Mouse (Mus musculus): ENCODE results near the gene Olfr735. TPM values are rescaled to one million over a fixed set of nuclear protein-coding genes. Genes with fewer than 3 reads are reported as not detected.
A peak's percentile ranks its signal among the peaks of the same experiment; 100 is the strongest.

Olfr735 gene
- 0.04 TPM in 1 of 2 replicates, not detected in the other for polyA plus RNA-seq (2015; fragmentation: Nextera tagmentation; extraction: Ambion mirVana)

DNA sequence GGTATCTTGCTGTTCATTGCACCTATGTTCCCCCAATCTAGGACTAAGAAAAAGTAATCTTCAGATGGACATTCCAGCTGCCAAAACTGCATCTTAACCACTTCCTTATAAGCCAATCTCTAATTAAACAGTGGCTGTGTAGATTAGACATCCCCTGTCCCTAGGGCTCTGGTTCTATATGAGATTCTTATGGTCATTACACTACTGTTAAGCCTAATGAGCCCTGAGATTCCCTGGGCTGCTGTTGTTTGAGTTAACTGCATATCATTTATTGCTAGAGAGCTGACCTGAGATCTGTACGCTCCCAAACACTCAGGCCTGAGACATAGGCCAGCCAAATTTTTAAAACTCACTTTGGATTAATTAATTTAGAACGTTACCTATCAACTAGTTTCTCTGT lies at the start of gene Olfr735:
Gene Olfr735, minus strand, starts transcription at position 77 of the 400 bp plus-strand sequence.
- no peaks in the 10 kb centered on the region for H3K9me3 ChIP-seq (ENCODE audit: low read length)
- no peaks in the 10 kb centered on the region for H3K36me3 ChIP-seq (replicated peaks; ENCODE audit: insufficient read depth, low read length)
- no peak for TF ChIP-seq CTCF (IDR thresholded peaks at IDR 0.05; ENCODE audit: low read depth)
- no peak for TF ChIP-seq EP300 (IDR thresholded peaks at IDR 0.05; ENCODE audit: low read depth)
- H3K27ac ChIP-seq (ENCODE audit: low read depth), result no peak within 1 kb of the TSS
- no peak within 1 kb of the TSS for H3K4me2 ChIP-seq (ENCODE audit: low read depth, low read length)
- no peak within 1 kb of the TSS for H3K4me3 ChIP-seq (ENCODE audit: low read depth, low read length)
- 64% methylated on average over 2 of the region's 2 CpGs for WGBS (ENCODE audit: insufficient replicate concordance)
- H3K27me3 ChIP-seq (ENCODE audit: insufficient read depth, low read length), result no peaks in the 10 kb centered on the region
- ATAC-seq, result no peak
- H3K4me1 ChIP-seq (ENCODE audit: insufficient read depth), result no peaks in the 10 kb centered on the region
- no peak within 1 kb of the TSS for H3K9ac ChIP-seq (replicated peaks)
- DNase-seq, result no peak

DNA sequence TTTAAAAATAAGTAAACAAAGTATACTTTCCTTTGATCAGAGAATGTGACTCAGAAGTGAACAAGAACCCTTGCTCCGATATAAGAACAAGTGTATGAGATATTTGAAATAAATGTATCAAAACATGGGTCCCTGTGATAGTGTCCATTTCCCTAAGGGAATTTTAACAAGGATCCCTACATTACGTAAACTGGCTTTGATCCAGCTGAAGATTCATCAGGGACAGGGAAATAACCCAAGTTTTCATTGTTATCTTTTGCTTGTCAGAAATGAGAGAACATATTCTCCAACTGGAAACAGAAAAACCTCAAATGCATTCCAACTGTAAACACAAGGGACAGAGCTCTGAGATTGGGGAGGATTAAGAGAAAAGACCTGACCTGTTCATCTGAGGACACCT lies 32.2 kb upstream of the Olfr735 start, which contains the start of gene Olfr736:
Gene Olfr736, plus strand, starts transcription at position 301 of the 400 bp plus-strand sequence.
- no peak within 1 kb of the TSS for H3K4me2 ChIP-seq (ENCODE audit: low read depth, low read length)
- no peaks in the 10 kb centered on the region for H3K9me3 ChIP-seq (ENCODE audit: low read length)
- no peak within 1 kb of the TSS for H3K4me3 ChIP-seq (ENCODE audit: low read depth, low read length)
- no peaks in the 10 kb centered on the region for H3K27me3 ChIP-seq (ENCODE audit: insufficient read depth, low read length)
- H3K36me3 ChIP-seq (replicated peaks; ENCODE audit: insufficient read depth, low read length), result no peaks in the 10 kb centered on the region
- no peak for ATAC-seq
- TF ChIP-seq EP300 (IDR thresholded peaks at IDR 0.05; ENCODE audit: low read depth), result no peak
- TF ChIP-seq CTCF (IDR thresholded peaks at IDR 0.05; ENCODE audit: low read depth), result no peak
- H3K9ac ChIP-seq (replicated peaks), result no peak within 1 kb of the TSS
- no peaks in the 10 kb centered on the region for H3K4me1 ChIP-seq (ENCODE audit: insufficient read depth)
- no peak for DNase-seq
- WGBS (ENCODE audit: insufficient replicate concordance), result 86% methylated on average over 2 of the region's 2 CpGs
- H3K27ac ChIP-seq (ENCODE audit: low read depth), result no peak within 1 kb of the TSS

DNA sequence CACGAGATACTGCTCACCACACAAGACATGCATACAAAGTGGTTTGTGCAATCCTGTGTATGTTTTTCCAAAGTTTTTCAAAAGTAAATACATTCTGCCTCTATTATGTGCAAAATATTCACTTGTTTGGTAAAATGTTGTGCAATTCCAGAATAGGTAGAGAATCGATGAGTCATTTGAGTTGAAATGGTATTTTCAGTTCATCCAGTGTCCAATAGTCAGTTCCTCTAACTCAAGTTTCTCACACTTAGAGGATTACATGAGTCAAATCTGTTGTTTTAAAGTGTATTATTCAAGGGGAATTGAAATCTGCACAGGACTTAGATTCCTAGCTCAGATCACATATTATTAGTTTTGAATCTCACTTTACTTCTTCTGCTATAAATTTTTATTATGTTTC lies 14.9 kb upstream of the Olfr735 start:
- ATAC-seq, result 0 out of 2 replicates have a peak, but pooled peaks have one; percentile 21
- H3K9ac ChIP-seq (replicated peaks), result no peak overlapping the region
- no peaks in the 10 kb centered on the region for H3K27me3 ChIP-seq (ENCODE audit: insufficient read depth, low read length)
- H3K36me3 ChIP-seq (replicated peaks; ENCODE audit: insufficient read depth, low read length), result no peaks in the 10 kb centered on the region
- no peak overlapping the region for H3K4me3 ChIP-seq (ENCODE audit: low read depth, low read length)
- H3K9me3 ChIP-seq (ENCODE audit: low read length), result no peaks in the 10 kb centered on the region
- no peak for TF ChIP-seq CTCF (IDR thresholded peaks at IDR 0.05; ENCODE audit: low read depth)
- TF ChIP-seq EP300 (IDR thresholded peaks at IDR 0.05; ENCODE audit: low read depth), result peak; percentile 36; the same call in 1 of the 2 replicates
- no peak for DNase-seq
- no peak overlapping the region for H3K27ac ChIP-seq (ENCODE audit: low read depth)
- 48% methylated on average over 2 of the region's 2 CpGs for WGBS (ENCODE audit: insufficient replicate concordance)
- H3K4me2 ChIP-seq (ENCODE audit: low read depth, low read length), result no peak overlapping the region
- no peaks in the 10 kb centered on the region for H3K4me1 ChIP-seq (ENCODE audit: insufficient read depth)

DNA sequence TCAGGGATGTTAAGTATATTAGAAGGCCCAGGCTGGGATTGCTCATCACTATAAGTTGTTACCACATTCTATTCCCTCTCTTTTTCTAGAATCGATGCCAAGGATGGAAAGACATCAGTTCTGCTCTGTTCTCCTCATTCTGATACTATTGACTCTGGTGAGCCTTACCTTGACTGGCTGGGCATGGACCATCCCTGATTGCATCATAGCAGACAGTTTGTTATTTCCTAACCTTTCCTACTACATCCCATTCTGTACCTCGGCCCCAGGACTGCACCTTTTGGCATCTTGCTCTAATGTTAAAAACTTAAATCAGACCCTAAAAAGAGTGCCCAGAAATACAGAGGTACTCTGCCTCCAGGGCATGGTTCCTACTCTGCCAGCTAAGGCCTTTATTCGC lies 11.8 kb upstream of the Olfr735 start:
- Histone ChIP-seq H3K9me3 (ENCODE audit: low read length) (no peaks in the 10 kb centered on the region), H3K9ac (replicated peaks) (no peak overlapping the region), H3K27me3 (ENCODE audit: insufficient read depth, low read length) (no peaks in the 10 kb centered on the region), H3K36me3 (replicated peaks; ENCODE audit: insufficient read depth, low read length) (no peaks in the 10 kb centered on the region), H3K4me2 (ENCODE audit: low read depth, low read length) (no peak overlapping the region), H3K4me1 (ENCODE audit: insufficient read depth) (0 out of 2 replicates have a peak, but pooled peaks cover 3% of the 10 kb centered on the region), H3K27ac (ENCODE audit: low read depth) (no peak overlapping the region), H3K4me3 (ENCODE audit: low read depth, low read length) (no peak overlapping the region)
- peak; percentile 59 for ATAC-seq
- TF ChIP-seq EP300 (IDR thresholded peaks at IDR 0.05; ENCODE audit: low read depth) (no peak), CTCF (IDR thresholded peaks at IDR 0.05; ENCODE audit: low read depth) (no peak)
- WGBS (ENCODE audit: insufficient replicate concordance), result 73% methylated on average over 3 of the region's 3 CpGs
- no peak for DNase-seq

DNA sequence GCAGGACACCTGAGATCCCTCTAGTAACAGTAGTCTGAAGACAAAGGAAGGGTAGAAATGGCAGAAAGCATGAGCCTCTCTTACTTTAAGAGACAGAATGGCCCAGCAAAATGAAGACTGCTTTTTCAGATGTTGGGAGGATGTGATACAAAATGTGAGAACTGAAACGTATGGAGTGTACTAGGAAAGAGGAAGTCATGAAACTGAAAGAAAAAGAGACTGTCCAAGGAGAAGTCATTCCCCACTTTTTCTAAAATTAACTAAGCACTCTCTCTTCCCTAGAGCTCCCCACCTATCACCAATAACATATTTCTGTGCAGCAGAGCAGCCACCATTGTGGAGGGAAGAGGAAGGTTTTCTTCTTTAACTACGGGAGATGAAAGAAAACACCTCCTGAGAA lies 8.9 kb upstream of the Olfr735 start, which contains the start of gene Tlr11:
Gene Tlr11, plus strand, starts transcription at position 322 of the 400 bp plus-strand sequence.
- Histone ChIP-seq H3K4me3 (ENCODE audit: low read depth, low read length) (no peak within 1 kb of the TSS), H3K4me2 (ENCODE audit: low read depth, low read length) (no peak within 1 kb of the TSS), H3K27me3 (ENCODE audit: insufficient read depth, low read length) (no peaks in the 10 kb centered on the region), H3K27ac (ENCODE audit: low read depth) (peak within 1 kb of the TSS; percentile 41), H3K4me1 (ENCODE audit: insufficient read depth) (0 out of 2 replicates have a peak, but pooled peaks cover 3% of the 10 kb centered on the region), H3K9me3 (ENCODE audit: low read length) (no peaks in the 10 kb centered on the region), H3K9ac (replicated peaks) (no peak within 1 kb of the TSS), H3K36me3 (replicated peaks; ENCODE audit: insufficient read depth, low read length) (no peaks in the 10 kb centered on the region)
- DNase-seq, result no peak
- ATAC-seq, result no peak
- TF ChIP-seq CTCF (IDR thresholded peaks at IDR 0.05; ENCODE audit: low read depth), result no peak
- TF ChIP-seq EP300 (IDR thresholded peaks at IDR 0.05; ENCODE audit: low read depth), result no peak
- WGBS (ENCODE audit: insufficient replicate concordance), result 50% methylated on average over 2 of the region's 2 CpGs

DNA sequence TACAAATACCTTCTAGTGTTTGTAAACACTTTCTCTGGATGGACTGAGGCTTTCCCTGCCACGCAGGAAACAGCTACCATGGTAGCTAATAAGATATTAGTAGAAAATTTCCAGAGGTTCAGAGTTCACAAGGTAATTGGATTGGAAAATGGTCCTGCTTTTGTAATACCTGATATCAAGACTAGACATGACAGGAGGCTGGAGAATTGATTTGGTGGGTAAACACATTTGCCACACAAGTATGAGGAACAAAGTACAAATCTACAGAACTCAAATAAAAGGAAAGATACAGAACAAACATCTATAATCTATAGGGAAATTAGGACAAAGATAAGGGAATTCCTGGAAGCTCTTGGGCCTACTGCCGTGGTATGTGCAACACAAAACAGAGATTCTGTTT lies 8.1 kb upstream of the Olfr735 start:
- Histone ChIP-seq H3K27me3 (ENCODE audit: insufficient read depth, low read length) (no peaks in the 10 kb centered on the region), H3K27ac (ENCODE audit: low read depth) (no peak overlapping the region), H3K4me2 (ENCODE audit: low read depth, low read length) (no peak overlapping the region), H3K9me3 (ENCODE audit: low read length) (no peaks in the 10 kb centered on the region), H3K4me3 (ENCODE audit: low read depth, low read length) (no peak overlapping the region), H3K4me1 (ENCODE audit: insufficient read depth) (0 out of 2 replicates have a peak, but pooled peaks cover 3% of the 10 kb centered on the region), H3K9ac (replicated peaks) (no peak overlapping the region), H3K36me3 (replicated peaks; ENCODE audit: insufficient read depth, low read length) (no peaks in the 10 kb centered on the region)
- TF ChIP-seq CTCF (IDR thresholded peaks at IDR 0.05; ENCODE audit: low read depth), result no peak
- TF ChIP-seq EP300 (IDR thresholded peaks at IDR 0.05; ENCODE audit: low read depth), result peak; percentile 64
- DNase-seq, result no peak
- peak; percentile 87 for ATAC-seq
- 52% methylated on average over 2 of the region's 2 CpGs for WGBS (ENCODE audit: insufficient replicate concordance)

Data from liver, postnatal 0 days (tissue).